Mouse (Mus musculus) C2C12 (cell line): ENCODE results near the gene Gpm6b.

Source experiments
- CTCF ChIP-seq: IDR thresholded peaks from one replicate; pipeline ENCODE4 v1.5.1; 2011; ENCODE audit not compliant: control insufficient read depth, insufficient read depth, insufficient read length
- MYOG ChIP-seq: IDR thresholded peaks from one replicate; pipeline ENCODE4 v1.6.1; 2011; ENCODE audit not compliant: control insufficient read depth, insufficient read length; ENCODE audit errors: extremely low read depth

DNA sequence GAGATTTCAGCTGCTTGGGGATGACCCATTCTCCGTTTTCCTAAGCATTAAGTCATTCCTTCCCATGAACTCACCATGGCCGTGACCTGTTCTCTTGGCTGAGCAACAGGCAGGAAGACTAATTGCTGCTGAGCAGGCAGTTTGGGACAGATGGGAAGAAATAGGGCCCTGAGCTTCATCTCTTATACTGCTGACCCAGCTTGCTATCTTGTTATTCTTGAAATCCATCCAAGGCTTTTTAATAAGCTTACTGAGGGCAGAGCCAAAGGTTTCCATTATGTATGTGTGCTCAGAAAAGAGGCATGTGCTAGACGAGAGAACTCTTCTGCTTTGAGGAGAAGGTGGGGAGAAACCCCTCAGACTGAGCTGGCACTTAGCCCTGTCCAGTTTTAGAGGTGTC, 146.2 kb downstream of the Gpm6b start:
- no peak for TF ChIP-seq CTCF
- TF ChIP-seq MYOG, result no peak
